Mouse (Mus musculus) adipocyte (in vitro differentiated cells): ENCODE data around the gene C2cd5.

Source experiments
- DNase-seq: peaks from one replicate; pipeline ENCODE4 v3.0.0-alpha.2; 2016; ENCODE audit warnings: low spot score

The C2cd5 gene

GRCm38 (mm10) chr6:143115505-143115904 lies 15.6 kb upstream of the C2cd5 start:
- DNase-seq: no peak

DNA sequence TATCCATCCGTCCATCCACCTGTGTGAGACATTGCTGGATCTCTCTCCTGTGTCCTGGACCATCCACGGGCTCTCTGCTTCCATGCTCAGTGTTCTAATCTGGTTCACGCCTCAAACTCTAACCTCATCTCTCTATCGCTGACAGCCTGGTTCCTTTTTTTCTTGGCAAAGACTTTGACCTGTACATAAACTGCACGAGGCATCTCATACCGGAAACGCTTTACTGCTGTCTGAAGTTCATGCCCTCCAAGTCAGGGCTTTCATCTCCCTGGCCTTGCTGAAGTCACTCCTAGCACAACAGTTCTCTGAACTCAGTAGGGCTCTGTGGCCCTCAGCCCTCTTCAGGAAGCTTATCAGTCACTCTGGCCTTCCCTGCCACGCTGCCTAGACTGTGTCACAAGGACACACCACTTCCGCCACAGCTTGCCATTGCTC lies 15.1 kb upstream of the C2cd5 start:
- DNase-seq: no peak

DNA sequence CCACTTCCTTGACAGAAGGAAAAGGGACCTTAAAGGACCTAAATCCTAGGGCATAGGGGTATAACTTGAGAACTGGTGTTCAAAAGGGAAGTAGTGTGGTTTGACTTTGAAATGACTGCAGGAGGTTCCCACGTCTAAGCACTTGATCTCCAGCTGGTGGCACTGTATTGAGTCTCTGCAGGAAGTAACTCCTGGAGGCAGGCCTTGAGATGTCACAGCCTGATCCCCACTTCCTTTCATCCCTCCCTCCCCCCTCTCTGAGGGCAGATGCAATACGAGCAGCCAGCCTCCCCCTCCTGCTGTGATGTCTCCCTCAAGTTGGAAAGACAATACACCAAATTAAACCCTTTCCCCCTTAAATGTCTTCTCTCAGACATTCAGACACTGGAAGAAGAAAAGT lies 14.6 kb upstream of the C2cd5 start:
- DNase-seq: no peak

DNA sequence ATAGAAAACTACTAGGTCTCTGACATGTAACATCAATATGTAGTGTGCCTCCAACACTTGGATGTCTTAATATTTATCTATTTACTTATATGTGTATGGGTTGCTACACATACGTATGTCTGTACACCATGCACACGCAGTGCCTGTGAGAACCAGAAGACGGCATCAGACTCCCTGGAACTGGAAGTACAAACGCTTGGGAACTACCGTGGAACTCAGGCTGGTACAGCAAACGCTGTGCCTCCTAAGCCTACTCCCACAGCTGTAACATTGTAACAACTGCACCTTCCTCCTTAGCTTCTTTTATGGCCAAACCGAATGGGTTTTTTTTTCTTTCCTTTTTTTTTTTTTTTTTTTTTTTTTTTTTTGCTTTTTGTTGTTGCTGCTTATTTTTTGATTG lies 10.4 kb upstream of the C2cd5 start:
- DNase-seq: no peak

- peak; percentile 36 for DNase-seq
Observed at GRCm38 (mm10) chr6:143109622-143110218, 9.8 kb upstream of the C2cd5 start.

DNA sequence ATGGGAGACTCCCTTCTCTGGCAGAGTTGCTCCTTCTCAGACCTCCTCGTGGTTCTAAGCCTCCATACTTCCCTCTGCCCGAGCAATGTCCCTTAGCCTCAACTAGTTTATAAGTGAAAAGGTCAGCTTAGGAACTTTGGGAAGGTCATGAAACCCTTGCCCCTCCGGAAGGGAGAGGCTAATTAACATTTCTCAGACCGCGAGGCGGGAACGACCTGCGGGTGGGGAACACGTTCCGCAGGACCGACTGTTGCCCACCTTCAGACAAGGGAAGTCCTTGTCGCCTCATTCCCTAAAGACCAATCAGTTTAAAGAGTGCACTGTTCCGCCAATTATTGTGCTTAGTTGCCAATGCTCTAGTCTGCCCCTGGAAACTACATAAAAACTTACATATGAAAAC lies 8.1 kb upstream of the C2cd5 start:
- DNase-seq: no peak

- DNase-seq: no peak
Observed at GRCm38 (mm10) chr6:143107611-143108010, 7.7 kb upstream of the C2cd5 start.

- no peak for DNase-seq
Observed at GRCm38 (mm10) chr6:143105766-143106165, 5.8 kb upstream of the C2cd5 start.

GRCm38 (mm10) chr6:143103981-143104680 lies 4.2 kb upstream of the C2cd5 start:
- DNase-seq: no peak

DNA sequence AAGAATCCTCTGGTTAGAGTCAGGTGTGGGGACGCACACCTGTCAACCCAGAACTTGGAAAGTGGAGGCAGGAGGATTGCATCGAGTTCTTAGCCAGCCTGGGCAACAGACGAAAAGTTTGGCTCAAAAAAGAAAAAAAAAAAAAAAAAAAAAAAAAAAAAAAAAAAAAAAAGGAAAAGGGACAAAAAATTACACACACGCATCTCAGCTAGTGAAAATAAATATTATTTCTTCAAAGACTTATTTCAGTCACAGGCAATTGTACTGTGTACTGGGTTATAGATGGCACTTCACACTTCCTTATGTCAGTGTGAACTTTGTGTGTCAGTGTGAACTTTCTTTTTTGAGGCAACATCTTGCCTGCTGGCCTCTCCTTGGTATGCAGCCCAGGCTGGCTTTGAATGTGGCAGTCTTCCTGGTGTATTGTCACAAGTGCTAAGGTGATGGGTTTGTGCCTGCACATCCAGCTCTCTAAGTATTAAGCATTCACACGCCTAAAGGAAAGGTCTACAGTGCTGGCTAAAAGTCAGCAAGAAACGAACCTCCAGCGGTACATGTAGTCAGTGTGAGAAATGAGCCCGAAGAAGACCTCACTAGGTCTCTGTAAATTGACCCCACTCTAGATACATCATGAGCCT lies 656 bp upstream of the C2cd5 start:
- peak; percentile 58 for DNase-seq

DNA sequence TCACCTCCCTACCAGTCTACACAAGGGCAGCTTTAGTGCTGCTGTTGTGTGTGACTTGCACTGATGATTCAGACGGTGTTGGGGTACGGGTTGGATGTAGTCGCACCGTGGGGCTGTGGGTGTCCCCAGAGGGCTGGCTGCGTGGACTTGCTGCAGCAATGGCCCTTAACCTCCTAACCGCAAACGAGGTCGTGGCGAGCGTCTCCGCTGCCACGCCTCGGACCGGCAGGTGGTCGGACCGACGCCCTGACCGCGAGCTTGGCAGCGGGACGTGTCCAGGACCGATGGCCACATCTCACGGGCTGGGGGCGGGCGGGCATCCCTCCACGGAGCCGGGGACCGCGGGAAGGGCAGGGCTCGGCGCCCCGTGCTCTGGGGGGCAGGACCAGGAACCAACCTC lies 660 bp downstream of the C2cd5 start:
- peak; percentile 50 for DNase-seq

DNA sequence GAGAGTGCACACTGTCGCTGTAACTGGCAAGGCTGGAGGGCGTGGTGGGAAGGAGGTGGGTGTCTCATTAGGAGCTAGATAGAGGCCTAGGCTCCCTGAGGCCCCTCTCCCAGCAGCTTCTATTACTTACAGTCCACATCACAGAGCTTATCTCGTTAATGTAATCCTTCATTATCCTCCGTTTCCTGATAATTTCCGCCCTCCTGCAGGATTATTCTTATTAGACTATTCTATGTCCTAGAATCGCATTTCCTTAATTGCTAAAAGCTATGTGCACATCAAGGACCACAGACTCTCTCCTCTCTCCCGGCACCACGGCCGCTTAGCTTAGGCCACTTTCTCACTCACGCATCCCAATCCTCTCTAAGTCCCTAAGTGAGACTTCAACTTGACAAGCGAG lies 4.8 kb downstream of the C2cd5 start:
- DNase-seq: no peak

GRCm38 (mm10) chr6:143092856-143093255 lies 7.1 kb downstream of the C2cd5 start:
- DNase-seq: no peak

DNA sequence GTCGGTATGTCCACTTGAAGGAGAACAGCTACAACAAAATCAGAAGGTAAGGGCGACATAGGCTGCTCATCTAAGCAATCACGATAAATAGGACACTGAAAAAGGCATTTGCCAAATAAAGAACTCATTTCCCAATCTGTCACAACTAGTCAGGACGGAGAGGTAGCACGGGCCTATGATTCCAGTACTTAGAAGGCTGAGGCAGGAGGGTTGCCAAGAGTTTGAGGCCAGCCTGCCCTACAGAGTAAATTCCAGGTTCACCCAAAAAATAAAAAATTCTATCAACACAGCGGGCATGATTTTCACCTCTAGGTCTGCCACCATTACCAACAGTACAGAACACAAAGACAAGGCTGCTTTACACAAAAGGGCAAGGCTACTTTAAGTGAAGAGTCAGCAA lies 8.9 kb downstream of the C2cd5 start:
- DNase-seq: no peak

- no peak for DNase-seq
Observed at GRCm38 (mm10) chr6:143087332-143087731, 12.6 kb downstream of the C2cd5 start.

DNA sequence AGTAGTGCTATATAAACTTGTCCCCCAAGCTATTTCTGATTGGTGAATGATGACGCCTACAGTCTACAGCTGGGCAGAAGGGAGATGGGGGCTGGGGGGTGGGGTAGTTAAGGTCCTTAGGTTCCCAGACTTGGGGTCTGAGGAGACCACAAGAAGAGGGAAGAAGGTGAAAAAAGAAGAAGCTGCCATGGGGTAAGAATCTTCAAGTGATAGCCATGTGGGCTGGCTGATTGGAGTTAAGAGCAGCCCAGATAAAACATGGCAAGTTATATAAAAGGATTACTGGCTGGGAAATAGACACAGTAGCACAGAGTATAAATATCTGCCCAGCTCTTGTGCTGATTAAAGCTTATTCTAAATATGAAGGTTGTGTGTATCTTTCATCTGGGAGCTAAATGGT lies 14.0 kb downstream of the C2cd5 start:
- DNase-seq: no peak

DNA sequence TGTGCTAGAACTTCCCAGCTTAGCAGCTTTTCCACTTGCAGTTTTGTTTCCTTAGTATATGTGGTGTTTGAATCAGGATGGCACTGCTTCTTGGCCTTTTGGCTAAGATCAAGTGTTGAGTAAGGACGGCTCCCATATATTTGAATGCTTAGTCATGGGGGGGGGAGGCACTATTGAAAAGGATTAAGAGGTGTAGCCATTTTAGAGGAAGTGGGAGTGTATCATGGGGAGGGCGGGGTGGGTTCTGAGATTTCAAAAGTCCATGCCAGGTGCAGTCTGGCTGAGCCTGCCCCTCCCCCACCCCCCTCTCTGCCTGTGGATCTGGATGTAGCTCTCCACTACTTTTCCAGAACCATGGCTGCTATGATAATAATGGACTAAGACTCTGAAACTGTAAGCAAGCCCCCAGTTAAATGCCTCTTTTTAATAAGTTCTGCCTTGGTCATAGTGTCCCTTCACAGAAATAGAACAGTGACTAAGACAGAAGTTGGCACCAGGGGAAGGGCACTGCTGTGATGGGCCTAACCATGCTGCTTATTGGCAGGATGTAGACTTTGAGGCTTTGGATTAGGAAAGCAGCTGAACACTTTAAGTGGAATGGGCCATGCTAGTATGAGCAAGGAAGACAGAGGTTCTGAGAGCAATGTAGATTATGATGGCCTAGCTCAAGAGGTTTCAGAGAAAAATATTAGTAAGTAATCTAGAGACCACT lies 15.5 kb downstream of the C2cd5 start:
- DNase-seq: no peak

DNA sequence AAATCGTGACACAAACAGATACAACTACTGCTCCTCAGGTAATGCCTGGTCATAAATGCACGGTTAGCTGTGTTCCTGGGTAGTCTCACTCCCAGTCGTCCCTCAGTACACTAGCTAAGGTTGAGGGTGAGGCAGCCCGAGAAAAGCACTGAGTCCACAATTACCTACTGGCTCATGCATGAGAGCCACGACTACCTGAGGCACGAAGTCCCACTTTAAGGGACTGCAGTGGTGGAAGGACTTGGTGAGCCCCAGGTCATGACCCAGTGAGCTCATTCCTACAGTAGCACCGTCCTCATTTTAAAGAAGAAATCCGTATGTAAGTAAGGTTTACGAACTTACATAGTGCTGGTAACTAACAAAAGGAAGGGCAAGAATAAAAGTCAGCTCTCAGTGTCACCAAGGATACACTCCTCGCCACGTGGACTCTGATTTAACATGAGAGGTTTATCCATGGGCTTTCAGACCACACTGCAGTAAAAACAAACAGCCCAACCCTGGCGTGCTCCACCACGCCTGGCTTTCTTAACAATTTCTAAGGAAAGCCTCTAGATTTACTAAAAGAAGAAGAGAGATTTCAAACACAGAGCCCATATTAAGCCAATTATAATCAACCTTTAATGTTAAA lies 18.3 kb downstream of the C2cd5 start:
- DNase-seq: no peak

DNA sequence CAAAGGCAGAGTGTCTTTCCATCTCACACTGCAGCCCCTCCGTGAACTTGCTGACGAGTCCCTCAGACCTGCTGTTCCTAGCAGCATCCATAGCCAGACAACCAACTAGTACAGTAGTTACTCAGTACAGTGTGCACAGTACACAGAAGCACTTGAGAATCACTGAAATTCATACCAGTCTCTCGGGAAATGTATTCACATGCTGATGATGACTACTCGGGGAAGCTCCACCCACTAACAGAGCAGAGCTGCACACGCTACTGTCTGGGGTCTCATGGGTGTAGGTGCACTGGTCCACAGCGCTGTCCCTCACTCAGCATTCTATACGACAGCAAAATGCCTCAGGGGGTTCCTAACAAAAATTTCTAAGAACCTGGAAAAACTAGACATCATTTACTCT lies 19.2 kb downstream of the C2cd5 start:
- DNase-seq: no peak

DNA sequence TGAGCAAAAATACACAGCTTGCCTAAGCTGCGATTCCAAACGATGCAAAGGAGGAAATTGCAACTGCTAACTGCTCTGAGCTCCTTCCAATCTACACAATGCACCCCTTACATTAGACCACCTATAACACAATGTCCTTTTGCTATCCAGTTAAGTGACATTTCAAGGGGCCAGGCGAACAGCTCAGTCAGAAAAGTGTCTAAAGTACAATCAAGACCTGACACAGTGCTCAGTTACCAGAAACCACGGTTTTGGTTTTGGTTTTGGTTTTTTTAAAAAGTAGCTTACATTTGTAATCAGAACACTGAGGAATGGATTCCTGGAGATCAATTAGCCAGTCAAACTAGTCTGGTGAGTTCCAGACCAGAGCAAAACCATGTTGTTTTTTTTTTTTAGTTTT lies 20.8 kb downstream of the C2cd5 start:
- DNase-seq: no peak

DNA sequence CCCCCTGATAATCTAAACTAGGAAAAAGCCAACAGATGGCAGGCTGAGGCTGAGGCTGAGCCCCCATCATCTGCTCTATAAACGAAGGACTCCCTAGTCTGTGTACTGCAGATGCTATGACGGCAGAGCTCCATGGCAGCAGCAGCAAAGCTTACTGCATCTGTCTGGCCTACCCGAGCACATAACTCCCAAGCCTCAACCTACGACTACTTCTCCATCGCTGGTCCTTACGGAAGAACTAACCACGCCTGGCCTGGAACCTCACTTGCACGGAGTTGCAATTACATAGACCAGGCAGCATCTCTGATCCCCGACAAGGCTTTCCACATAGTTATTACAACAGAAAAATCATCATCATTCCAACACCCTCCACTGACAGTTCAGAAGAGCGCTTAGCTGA lies 23.5 kb downstream of the C2cd5 start:
- DNase-seq: no peak

GRCm38 (mm10) chr6:143073914-143074313 lies 26.0 kb downstream of the C2cd5 start:
- DNase-seq: no peak

- no peak for DNase-seq
Observed at GRCm38 (mm10) chr6:143073476-143073875, 26.5 kb downstream of the C2cd5 start.
